Mouse (Mus musculus): ENCODE measurements around the gene Clstn2. TPM values are rescaled to one million over a fixed set of nuclear protein-coding genes. Genes with fewer than 3 reads are reported as not detected.

The Clstn2 gene
- 7.4 TPM for polyA plus RNA-seq (2021)

GRCm38 (mm10) chr9:98032573-98033272 is at the start of gene Clstn2:
Gene Clstn2, minus strand, starts transcription at chr9:98033181.
- DNase-seq (ENCODE audit: low read depth, low spot score), result no peak
- peaks cover 21% of the 10 kb centered on the region for H3K27me3 ChIP-seq
- peak; percentile 61 for TF ChIP-seq CTCF (IDR thresholded peaks at IDR 0.05)
- in situ Hi-C loops (cut with MboI; ENCODE audit: low pct_unique_long_range_greater_than_20kb), result loop anchor here (5.0 to 10.0 kb wide), 2 partner anchors 382 to 510 kb away; no protein-coding TSS in a partner anchor
- ChIA-PET POLR2A (no interaction called here), CTCF (interaction anchor here (1.4 kb wide), 1 partner anchor 506 kb away, joined by 3 read pairs; no protein-coding TSS in a partner anchor)
- ATAC-seq, result peak; percentile 75

- peaks cover 3% of the 10 kb centered on the region for H3K27me3 ChIP-seq
- CTCF ChIA-PET, result no interaction called here
- no peak for TF ChIP-seq CTCF (IDR thresholded peaks at IDR 0.05)
- POLR2A ChIA-PET, result no interaction called here
- ATAC-seq (no peak), DNase-seq (ENCODE audit: low read depth, low spot score) (no peak)
- in situ Hi-C loops (cut with MboI; ENCODE audit: low pct_unique_long_range_greater_than_20kb), result no loop called here
Observed at GRCm38 (mm10) chr9:98067767-98068166, 34.8 kb upstream of the Clstn2 start.

GRCm38 (mm10) chr9:98061646-98062045 is 28.7 kb upstream of the Clstn2 start:
- peaks cover 7% of the 10 kb centered on the region for H3K27me3 ChIP-seq
- ATAC-seq (no peak), DNase-seq (ENCODE audit: low read depth, low spot score) (no peak)
- in situ Hi-C loops (cut with MboI; ENCODE audit: low pct_unique_long_range_greater_than_20kb), result no loop called here
- ChIA-PET POLR2A (no interaction called here), CTCF (interaction anchor here (1.5 kb wide), 1 partner anchor 10 kb away, joined by 4 read pairs; no protein-coding TSS in a partner anchor)
- TF ChIP-seq CTCF (IDR thresholded peaks at IDR 0.05), result no peak

- ATAC-seq (no peak), DNase-seq (ENCODE audit: low read depth, low spot score) (no peak)
- ChIA-PET CTCF (no interaction called here), POLR2A (no interaction called here)
- no peak for TF ChIP-seq CTCF (IDR thresholded peaks at IDR 0.05)
- in situ Hi-C loops (cut with MboI; ENCODE audit: low pct_unique_long_range_greater_than_20kb), result no loop called here
- peaks cover 10% of the 10 kb centered on the region for H3K27me3 ChIP-seq
Observed at GRCm38 (mm10) chr9:98057291-98057690, 24.3 kb upstream of the Clstn2 start.

- ATAC-seq (no peak), DNase-seq (ENCODE audit: low read depth, low spot score) (no peak)
- in situ Hi-C loops (cut with MboI; ENCODE audit: low pct_unique_long_range_greater_than_20kb), result no loop called here
- ChIA-PET POLR2A (no interaction called here), CTCF (interaction anchor here (1.6 kb wide), 1 partner anchor 9 kb away, joined by 3 read pairs; no protein-coding TSS in a partner anchor)
- no peak for TF ChIP-seq CTCF (IDR thresholded peaks at IDR 0.05)
- H3K27me3 ChIP-seq, result peaks cover 23% of the 10 kb centered on the region
Observed at GRCm38 (mm10) chr9:98051343-98051742, 18.4 kb upstream of the Clstn2 start.

GRCm38 (mm10) chr9:98033273-98033855 is 383 bp upstream of the Clstn2 start:
- TF ChIP-seq CTCF (IDR thresholded peaks at IDR 0.05), result peak; percentile 76
- H3K27me3 ChIP-seq, result peaks cover 26% of the 10 kb centered on the region
- in situ Hi-C loops (cut with MboI; ENCODE audit: low pct_unique_long_range_greater_than_20kb), result loop anchor here (5.0 to 10.0 kb wide), 2 partner anchors 381 to 509 kb away; no protein-coding TSS in a partner anchor
- ChIA-PET POLR2A (no interaction called here), CTCF (interaction anchor here (1.4 kb wide), 1 partner anchor 505 kb away, joined by 3 read pairs; no protein-coding TSS in a partner anchor)
- ATAC-seq, result peak; percentile 74
- DNase-seq (ENCODE audit: low read depth, low spot score), result no peak

- H3K27me3 ChIP-seq, result peaks cover 20% of the 10 kb centered on the region
- ChIA-PET POLR2A (interaction anchor here (0.7 kb wide), 1 partner anchor 88 kb away, joined by 3 read pairs; no protein-coding TSS in a partner anchor), CTCF (interaction anchor here (1.4 kb wide), 1 partner anchor 507 kb away, joined by 3 read pairs; no protein-coding TSS in a partner anchor)
- in situ Hi-C loops (cut with MboI; ENCODE audit: low pct_unique_long_range_greater_than_20kb), result loop anchor here (5.0 to 10.0 kb wide), 2 partner anchors 383 to 510 kb away; no protein-coding TSS in a partner anchor
- ATAC-seq, result no peak
- no peak for DNase-seq (ENCODE audit: low read depth, low spot score)
- no peak for TF ChIP-seq CTCF (IDR thresholded peaks at IDR 0.05)
Observed at GRCm38 (mm10) chr9:98031898-98032572, 946 bp downstream of the Clstn2 start.

GRCm38 (mm10) chr9:98030715-98031114 is 2.3 kb downstream of the Clstn2 start:
- no peak for ATAC-seq
- in situ Hi-C loops (cut with MboI; ENCODE audit: low pct_unique_long_range_greater_than_20kb), result loop anchor here (5.0 to 10.0 kb wide), 2 partner anchors 384 to 512 kb away; no protein-coding TSS in a partner anchor

GRCm38 (mm10) chr9:98025548-98025947 is 7.4 kb downstream of the Clstn2 start:
- CTCF ChIA-PET, result interaction anchor here (2.5 kb wide), 1 partner anchor 12 kb away, joined by 6 read pairs; no protein-coding TSS in a partner anchor
- no peak for TF ChIP-seq CTCF (IDR thresholded peaks at IDR 0.05)
- POLR2A ChIA-PET, result no interaction called here
- ATAC-seq (no peak), DNase-seq (ENCODE audit: low read depth, low spot score) (no peak)
- H3K27me3 ChIP-seq, result peaks cover 4% of the 10 kb centered on the region
- in situ Hi-C loops (cut with MboI; ENCODE audit: low pct_unique_long_range_greater_than_20kb), result loop anchor here (5.0 to 10.0 kb wide), 2 partner anchors 458 to 571 kb away; no protein-coding TSS in a partner anchor

More at GRCm38 (mm10) chr9:98030715-98031114, 2.3 kb downstream of the Clstn2 start:
- H3K27me3 ChIP-seq, result peaks cover 24% of the 10 kb centered on the region
- DNase-seq (ENCODE audit: low read depth, low spot score), result no peak
- ChIA-PET CTCF (interaction anchor here (0.7 to 1.6 kb wide), 6 partner anchors 9 to 192 kb away, joined by 3 to 5 read pairs (median 4); no protein-coding TSS in a partner anchor), POLR2A (interaction anchor here (0.6 kb wide), 2 partner anchors 114 to 713 kb away, joined by 4 to 5 read pairs; no protein-coding TSS in a partner anchor)
- TF ChIP-seq CTCF (IDR thresholded peaks at IDR 0.05), result peak; percentile 55

GRCm38 (mm10) chr9:98023069-98023468 is 9.9 kb downstream of the Clstn2 start:
- ChIA-PET POLR2A (no interaction called here), CTCF (interaction anchor here (2.1 kb wide), 1 partner anchor 10 kb away, joined by 5 read pairs; no protein-coding TSS in a partner anchor)
- peaks cover 4% of the 10 kb centered on the region for H3K27me3 ChIP-seq
- ATAC-seq (no peak), DNase-seq (ENCODE audit: low read depth, low spot score) (no peak)
- in situ Hi-C loops (cut with MboI; ENCODE audit: low pct_unique_long_range_greater_than_20kb), result loop anchor here (10.0 kb wide), 1 partner anchor 568 kb away; no protein-coding TSS in a partner anchor
- no peak for TF ChIP-seq CTCF (IDR thresholded peaks at IDR 0.05)

All from Patski (cell line).